Mouse (Mus musculus) embryo, embryonic 10 days (tissue): ENCODE data around the gene Phkg2.
"Not testable (repeated sequence)": the region's sequence is repeated elsewhere in the genome, so short reads cannot be mapped to it uniquely, and the experiment has no call there.

Experiments used
- DNase-seq: peaks from one replicate; pipeline ENCODE4 v3.0.0-alpha.2; 2015; ENCODE audit warnings: low spot score

Phkg2 gene

GRCm38 (mm10) chr7:127602903-127603302 lies 29.8 kb downstream of the Phkg2 start:
- no peak for DNase-seq

- no peak for DNase-seq
Measured at GRCm38 (mm10) chr7:127604256-127604655, 31.1 kb downstream of the Phkg2 start.

GRCm38 (mm10) chr7:127607150-127607549 lies 34.0 kb downstream of the Phkg2 start:
- no peak for DNase-seq

- no peak for DNase-seq
Measured at GRCm38 (mm10) chr7:127611011-127611410, 37.9 kb downstream of the Phkg2 start.

- no peak for DNase-seq
Measured at GRCm38 (mm10) chr7:127611561-127611960, 38.4 kb downstream of the Phkg2 start.

- no peak for DNase-seq
Measured at GRCm38 (mm10) chr7:127613501-127613900, 40.4 kb downstream of the Phkg2 start.

- no peak for DNase-seq
Measured at GRCm38 (mm10) chr7:127614091-127614490, 41.0 kb downstream of the Phkg2 start.

- DNase-seq: peak; percentile 62
Measured at GRCm38 (mm10) chr7:127614511-127614890, 41.4 kb downstream of the Phkg2 start.

GRCm38 (mm10) chr7:127614891-127615843 lies 42.0 kb downstream of the Phkg2 start, which contains the start of gene Zfp629:
Gene Zfp629, minus strand, starts transcription at chr7:127615797.
- DNase-seq: peak; percentile 86

- DNase-seq: no peak
Measured at GRCm38 (mm10) chr7:127616336-127616735, 43.2 kb downstream of the Phkg2 start.

GRCm38 (mm10) chr7:127616881-127617280 lies 43.7 kb downstream of the Phkg2 start:
- DNase-seq: no peak

- DNase-seq: no peak
Measured at GRCm38 (mm10) chr7:127617962-127618361, 44.8 kb downstream of the Phkg2 start.

- DNase-seq: not testable (repeated sequence)
Measured at GRCm38 (mm10) chr7:127618402-127618801, 45.3 kb downstream of the Phkg2 start.

- no peak for DNase-seq
Measured at GRCm38 (mm10) chr7:127626039-127626438, 52.9 kb downstream of the Phkg2 start.

- no peak for DNase-seq
Measured at GRCm38 (mm10) chr7:127626471-127626870, 53.3 kb downstream of the Phkg2 start.

- DNase-seq: no peak
Measured at GRCm38 (mm10) chr7:127628646-127629045, 55.5 kb downstream of the Phkg2 start.

- no peak for DNase-seq
Measured at GRCm38 (mm10) chr7:127631416-127631815, 58.3 kb downstream of the Phkg2 start.
